Mouse (Mus musculus): ENCODE data around the gene Aox1.

The Aox1 gene

DNA sequence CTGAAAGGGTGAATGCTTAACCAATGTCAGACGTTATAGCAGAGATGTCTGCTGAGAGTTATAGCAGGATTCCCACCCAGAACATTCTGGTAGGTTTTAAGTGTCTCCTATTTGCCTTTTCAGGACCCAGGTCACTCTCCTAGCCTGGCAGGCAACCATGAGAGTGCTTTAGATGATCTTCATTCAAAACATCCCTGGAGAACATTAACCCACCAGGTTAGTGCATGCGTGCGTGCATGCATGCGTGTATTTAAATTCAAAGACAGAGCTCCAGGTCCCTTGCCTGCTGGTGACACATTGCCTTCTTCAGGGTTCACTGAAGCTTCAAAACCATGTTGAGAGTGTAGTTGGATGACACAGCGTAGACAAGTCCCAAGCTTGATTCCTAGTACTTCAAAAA, 35.4 kb downstream of the Aox1 start:
- no peak for DNase-seq (ENCODE audit: extremely low spot score, low spot score)

GRCm38 (mm10) chr1:58065606-58066005, 35.9 kb downstream of the Aox1 start:
- DNase-seq (ENCODE audit: extremely low spot score, low spot score) = no peak

GRCm38 (mm10) chr1:58069181-58069580, 39.5 kb downstream of the Aox1 start:
- DNase-seq (ENCODE audit: extremely low spot score, low spot score) = no peak

- no peak for DNase-seq (ENCODE audit: extremely low spot score, low spot score)
These were observed 40.4 kb downstream of the Aox1 start for GRCm38 (mm10) chr1:58070091-58070490.

GRCm38 (mm10) chr1:58071006-58071405, 41.3 kb downstream of the Aox1 start:
- no peak for DNase-seq (ENCODE audit: extremely low spot score, low spot score)

DNA sequence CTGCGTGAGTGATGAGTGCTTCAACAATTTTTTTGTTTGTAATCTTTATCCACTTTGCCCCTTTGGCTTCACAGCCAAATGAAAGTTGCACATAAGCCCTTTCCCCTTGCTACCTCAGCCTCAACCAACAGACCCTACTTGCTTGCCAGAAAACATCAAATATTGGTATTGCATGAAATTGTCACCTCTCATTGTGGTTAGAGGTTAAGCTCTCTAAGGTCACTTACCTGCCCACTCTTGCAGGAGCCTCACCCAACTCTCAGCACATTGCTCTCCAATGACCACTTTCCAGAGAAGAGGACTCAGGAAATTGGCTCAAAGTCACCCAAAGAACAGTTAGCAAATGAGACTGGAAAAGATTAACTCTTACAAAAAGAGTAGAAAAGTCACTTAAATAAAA, 41.8 kb downstream of the Aox1 start:
- no peak for DNase-seq (ENCODE audit: extremely low spot score, low spot score)

- no peak for DNase-seq (ENCODE audit: extremely low spot score, low spot score)
These were observed 42.7 kb downstream of the Aox1 start for GRCm38 (mm10) chr1:58072416-58072815.

DNA sequence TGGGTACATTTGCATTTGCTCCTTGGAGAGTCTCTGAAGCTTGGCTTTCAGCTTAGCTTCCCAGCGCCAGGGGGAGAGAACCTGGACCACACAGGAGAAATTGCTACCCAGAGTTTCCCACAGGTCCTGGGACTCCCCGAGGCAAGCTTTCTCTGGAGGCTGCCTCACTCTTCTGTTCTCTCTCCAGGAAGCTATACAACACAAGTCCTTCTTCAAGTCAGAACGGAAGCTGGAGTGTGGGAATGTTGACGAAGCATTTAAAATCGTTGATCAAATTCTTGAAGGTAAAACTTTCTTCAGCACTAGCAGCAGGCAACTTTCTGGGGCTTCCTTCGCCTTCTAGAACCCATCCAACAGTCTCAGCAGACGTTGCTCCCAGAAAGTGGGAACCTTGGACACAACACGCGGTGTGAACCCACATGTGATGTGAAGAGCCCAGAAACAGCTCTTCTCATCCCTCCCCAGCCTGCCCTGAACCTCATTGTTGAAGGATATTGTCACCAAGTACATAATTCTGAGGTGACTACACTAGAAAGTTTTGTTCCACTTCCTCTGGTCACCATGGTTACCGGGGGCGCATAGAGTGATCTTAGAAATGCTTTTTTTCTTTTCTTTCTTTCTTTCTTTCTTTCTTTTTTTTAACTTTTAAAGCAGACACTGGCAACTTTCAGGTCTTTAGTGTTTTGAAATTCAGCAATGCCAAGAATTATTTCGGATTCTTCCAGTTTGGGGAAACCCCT, 43.4 kb downstream of the Aox1 start:
- no peak for DNase-seq (ENCODE audit: extremely low spot score, low spot score)

GRCm38 (mm10) chr1:58074266-58074665, 44.5 kb downstream of the Aox1 start:
- no peak for DNase-seq (ENCODE audit: extremely low spot score, low spot score)

GRCm38 (mm10) chr1:58077882-58078281, 48.2 kb downstream of the Aox1 start:
- DNase-seq (ENCODE audit: extremely low spot score, low spot score) = no peak

DNA sequence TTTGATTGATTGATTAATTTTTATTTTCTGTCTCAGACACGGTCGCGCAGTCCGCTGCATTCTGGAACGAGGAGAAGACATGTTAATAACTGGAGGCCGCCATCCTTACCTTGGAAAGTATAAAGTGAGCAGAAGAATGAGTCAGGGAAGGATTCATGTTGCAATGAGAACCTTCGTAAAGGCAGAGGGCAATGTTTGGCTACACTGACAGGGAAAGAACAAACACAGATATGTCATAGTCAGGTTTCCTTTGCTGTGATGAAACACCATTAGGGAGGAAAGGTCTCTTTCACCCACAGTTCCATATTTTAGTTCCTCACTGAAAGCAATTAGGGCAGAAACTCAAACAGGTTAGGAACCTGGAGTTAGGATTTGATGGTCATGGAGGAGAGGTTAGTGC, 48.7 kb downstream of the Aox1 start:
- no peak for DNase-seq (ENCODE audit: extremely low spot score, low spot score)

- DNase-seq (ENCODE audit: extremely low spot score, low spot score) = no peak
These were observed 50.0 kb downstream of the Aox1 start for GRCm38 (mm10) chr1:58079689-58080088.

DNA sequence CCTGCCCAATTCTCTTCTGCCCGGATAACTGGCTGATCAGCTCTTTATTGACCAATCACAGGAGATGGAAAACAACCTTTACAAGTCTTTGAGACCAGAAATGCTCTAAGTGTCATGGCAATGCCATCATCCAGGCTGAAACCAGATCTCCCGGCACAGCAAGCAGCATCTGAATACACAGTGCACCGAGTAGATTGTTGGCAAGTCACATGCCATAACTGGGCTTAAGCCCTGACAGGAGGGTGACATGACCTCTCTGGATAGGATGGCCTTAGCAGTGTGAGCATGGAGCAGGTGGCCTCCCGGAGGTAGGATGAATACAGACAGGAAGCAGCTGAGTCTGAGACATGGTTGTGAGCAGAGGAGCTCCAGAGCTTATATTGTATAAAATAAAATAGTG, 50.7 kb downstream of the Aox1 start:
- DNase-seq (ENCODE audit: extremely low spot score, low spot score) = no peak

- DNase-seq (ENCODE audit: extremely low spot score, low spot score) = no peak
These were observed 51.6 kb downstream of the Aox1 start for GRCm38 (mm10) chr1:58081356-58081755.

DNA sequence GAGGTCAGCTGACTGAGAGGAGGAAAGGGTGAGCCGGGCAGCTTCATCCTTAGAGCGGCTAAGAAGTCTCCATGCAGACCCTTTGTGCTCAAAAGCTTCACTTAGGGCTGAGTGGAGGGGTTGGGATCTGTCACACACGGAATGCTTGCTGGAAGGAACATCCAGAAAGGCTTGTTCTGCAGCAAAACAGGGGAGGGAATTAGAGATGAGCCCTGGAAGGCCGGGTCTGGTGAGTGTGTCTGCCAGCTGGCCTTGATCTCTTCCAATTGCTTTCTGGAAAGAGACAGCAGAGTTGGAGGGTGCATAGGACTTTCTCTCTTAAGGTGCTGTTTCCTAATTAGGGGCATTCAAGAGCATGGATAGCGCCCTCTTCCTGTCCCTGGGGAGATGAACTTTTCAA, 59.6 kb downstream of the Aox1 start:
- DNase-seq (ENCODE audit: extremely low spot score, low spot score) = no peak

DNA sequence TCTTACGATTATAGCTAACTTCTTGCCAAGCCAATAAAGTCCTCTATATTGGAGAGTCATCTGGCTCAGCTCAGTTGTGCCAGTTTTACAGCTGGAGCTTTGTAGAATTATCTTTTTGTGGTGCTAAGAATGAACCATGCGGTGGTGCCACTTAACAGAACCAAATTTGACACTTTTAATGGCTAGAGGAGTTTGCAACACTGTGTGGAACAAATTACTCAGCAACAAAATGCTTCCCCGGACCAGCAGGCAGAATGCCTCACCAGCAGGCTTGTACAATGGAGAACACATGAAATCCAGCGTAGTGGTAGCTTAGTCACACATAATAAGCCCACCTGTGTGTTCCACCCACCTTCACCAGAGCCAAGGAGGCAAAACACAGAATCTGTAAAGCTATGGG, 60.5 kb downstream of the Aox1 start:
- no peak for DNase-seq (ENCODE audit: extremely low spot score, low spot score)

GRCm38 (mm10) chr1:58091213-58091612, 61.5 kb downstream of the Aox1 start:
- DNase-seq (ENCODE audit: extremely low spot score, low spot score) = no peak

- no peak for DNase-seq (ENCODE audit: extremely low spot score, low spot score)
These were observed 62.3 kb downstream of the Aox1 start for GRCm38 (mm10) chr1:58091992-58092560.

DNA sequence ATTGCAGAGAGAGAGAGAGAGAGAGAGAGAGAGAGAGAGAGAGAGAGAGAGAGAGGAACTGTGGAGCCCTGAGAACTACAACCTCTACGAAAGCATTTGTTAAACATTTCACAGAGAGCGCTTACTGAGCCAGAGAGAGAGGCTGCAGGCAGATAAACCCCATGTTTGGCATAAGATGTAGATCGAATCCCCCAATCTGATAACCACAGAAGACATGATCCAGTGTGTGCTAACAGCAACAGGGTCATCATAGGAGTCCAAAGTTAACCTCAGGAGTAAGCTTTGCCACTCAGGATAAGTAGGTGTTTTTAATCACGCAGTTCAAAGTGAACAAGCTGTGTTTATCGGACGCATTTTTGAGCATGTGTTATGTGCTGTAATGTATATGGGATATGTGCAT, 67.6 kb downstream of the Aox1 start:
- DNase-seq (ENCODE audit: extremely low spot score, low spot score) = no peak

DNA sequence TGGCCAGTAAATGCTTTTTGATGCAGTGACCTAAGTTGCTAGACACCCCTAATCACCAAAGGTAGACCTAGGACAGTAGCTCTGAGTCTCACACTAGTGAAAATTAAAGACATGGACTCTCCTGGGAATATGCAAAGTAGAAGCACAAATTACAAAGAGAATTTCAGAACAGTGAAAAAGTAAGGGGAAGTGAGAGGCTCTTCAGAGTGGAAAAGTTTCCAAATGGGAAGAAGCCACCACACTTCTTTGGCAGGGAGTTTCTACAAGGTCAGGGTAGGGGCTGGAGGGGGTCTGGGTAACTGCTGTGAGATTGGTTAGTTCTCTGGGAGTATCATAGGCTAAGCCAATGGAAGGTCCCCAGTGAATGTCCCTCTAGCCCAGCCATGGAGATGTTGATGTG, 69.4 kb downstream of the Aox1 start:
- no peak for DNase-seq (ENCODE audit: extremely low spot score, low spot score)

- DNase-seq (ENCODE audit: extremely low spot score, low spot score) = no peak
These were observed 71.9 kb downstream of the Aox1 start for GRCm38 (mm10) chr1:58101531-58102146.

- DNase-seq (ENCODE audit: extremely low spot score, low spot score) = no peak
These were observed 72.8 kb downstream of the Aox1 start for GRCm38 (mm10) chr1:58102494-58102893.

GRCm38 (mm10) chr1:58105685-58106084, 76.0 kb downstream of the Aox1 start:
- DNase-seq (ENCODE audit: extremely low spot score, low spot score) = no peak
